ENCODE assay signal across 11 mouse cellular contexts in the genomic region with DNA sequence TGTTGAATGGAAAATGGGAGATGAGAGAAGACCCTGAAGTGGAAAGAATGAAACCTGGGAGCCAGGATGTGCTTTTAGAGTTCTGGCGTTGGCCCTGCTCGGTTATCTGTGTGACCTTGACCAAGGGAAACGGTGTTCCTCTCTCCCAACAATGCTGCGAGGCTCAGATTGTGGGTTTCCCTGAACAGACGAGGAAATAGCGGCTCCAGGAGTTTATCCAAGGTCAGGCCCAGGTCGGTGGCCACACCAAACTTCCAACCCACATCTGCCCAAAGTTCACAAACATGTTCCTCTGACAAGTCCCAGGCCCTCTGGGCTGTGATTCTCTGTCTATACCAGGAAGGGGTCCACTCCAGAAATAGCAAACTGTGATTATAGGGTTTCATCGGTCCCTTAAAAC.
DNase-seq lines count a peak whose midpoint lies in the region; ATAC-seq and TF ChIP-seq lines count a peak whose summit lies in the region.
"Had no signal": no experiment of that assay in that cellular context is flagged by ENCODE, and none has a peak within 500 bp of the region (broad histone marks: within the 10 kb centered on the region; RNA-seq: fewer than 3 reads in every experiment).

No protein-coding gene starts in this region.

- ATAC-seq in lung, embryonic 14.5 days (ENCODE audit: insufficient read depth), result peak; percentile 3; the same call in 1 of the 2 replicates
- peak; percentile 80 for ATAC-seq in heart, embryonic 12.5 days (ENCODE audit: insufficient number of reproducible peaks, low FRiP score)
- no peak for ATAC-seq in hindbrain, embryonic 12.5 days (ENCODE audit: low FRiP score)

- H3K27me3 ChIP-seq in lung, embryonic 14.5 days (ENCODE audit: insufficient read depth, low read length), result no peaks in the 10 kb centered on the region
- H3K27me3 ChIP-seq in heart, embryonic 12.5 days (replicated peaks), result no peaks in the 10 kb centered on the region; the same call in 1 of the 2 replicates
- H3K27me3 ChIP-seq in hindbrain, embryonic 12.5 days, result no peaks in the 10 kb centered on the region

- 64% methylated on average over 8 of the region's 8 CpGs for WGBS in lung, embryonic 14.5 days
- 15% methylated on average over 8 of the region's 8 CpGs for WGBS in heart, embryonic 12.5 days
- WGBS in hindbrain, embryonic 12.5 days, result 82% methylated on average over 8 of the region's 8 CpGs

- H3K4me1 ChIP-seq in lung, embryonic 14.5 days (ENCODE audit: insufficient read depth), result no peaks in the 10 kb centered on the region
- peaks cover 29% of the 10 kb centered on the region for H3K4me1 ChIP-seq in heart, embryonic 12.5 days (replicated peaks)
- H3K4me1 ChIP-seq in hindbrain, embryonic 12.5 days, result peaks cover 6% of the 10 kb centered on the region; the same call in 1 of the 2 replicates

- no peak overlapping the region for H3K4me3 ChIP-seq in lung, embryonic 14.5 days (ENCODE audit: low read depth, low read length)
- H3K4me3 ChIP-seq in heart, embryonic 12.5 days, result no peak overlapping the region
- no peak overlapping the region for H3K4me3 ChIP-seq in hindbrain, embryonic 12.5 days
- H3K4me3 ChIP-seq: megakaryocyte, embryonic 14.5 days had no signal

- no peak for DNase-seq in lung, embryonic 14.5 days
- no peak for DNase-seq in lung, postnatal 36 days
- peak; percentile 36 for DNase-seq in heart, postnatal 4 days
- no peak for DNase-seq in MN1 (ENCODE audit: low spot score)
- no peak for DNase-seq in frontal cortex, postnatal 36 days (ENCODE audit: low spot score in 2 of 2)

- H3K9ac ChIP-seq in lung, embryonic 14.5 days, result no peak overlapping the region
- H3K9ac ChIP-seq in heart, embryonic 12.5 days, result no peak overlapping the region
- no peak overlapping the region for H3K9ac ChIP-seq in hindbrain, embryonic 12.5 days

- no peak for TF ChIP-seq CTCF in lung, embryonic 14.5 days (IDR thresholded peaks at IDR 0.05; ENCODE audit: low read depth)

- H3K9me3 ChIP-seq in lung, embryonic 14.5 days (ENCODE audit: low read depth, low read length), result no peaks in the 10 kb centered on the region
- peaks cover 3% of the 10 kb centered on the region; the same call in 1 of the 2 replicates for H3K9me3 ChIP-seq in heart, embryonic 12.5 days (replicated peaks)
- no peaks in the 10 kb centered on the region for H3K9me3 ChIP-seq in hindbrain, embryonic 12.5 days (replicated peaks)
- H3K9me3 ChIP-seq: forebrain, embryonic 13.5 days; G1E had no signal

- no peaks in the 10 kb centered on the region for H3K36me3 ChIP-seq in lung, embryonic 14.5 days (ENCODE audit: insufficient read depth)
- no peaks in the 10 kb centered on the region for H3K36me3 ChIP-seq in heart, embryonic 12.5 days
- H3K36me3 ChIP-seq in hindbrain, embryonic 12.5 days, result no peaks in the 10 kb centered on the region
- H3K36me3 ChIP-seq: G1E had no signal

- no peak overlapping the region for H3K4me2 ChIP-seq in lung, embryonic 14.5 days
- no peak overlapping the region for H3K4me2 ChIP-seq in heart, embryonic 12.5 days
- no peak overlapping the region for H3K4me2 ChIP-seq in hindbrain, embryonic 12.5 days (replicated peaks)

- no peak overlapping the region for H3K27ac ChIP-seq in lung, embryonic 14.5 days (ENCODE audit: low read depth)
- 0 out of 2 replicates have a peak overlapping the region, but pooled peaks have one; percentile 85 for H3K27ac ChIP-seq in heart, embryonic 12.5 days (ENCODE audit: poor library complexity, severe bottlenecking)
- H3K27ac ChIP-seq in hindbrain, embryonic 12.5 days, result no peak overlapping the region
- H3K27ac ChIP-seq: forebrain, embryonic 13.5 days; hindbrain, postnatal 0 days had no signal
